Mouse (Mus musculus): ENCODE data around the gene Gm43064.

DNA sequence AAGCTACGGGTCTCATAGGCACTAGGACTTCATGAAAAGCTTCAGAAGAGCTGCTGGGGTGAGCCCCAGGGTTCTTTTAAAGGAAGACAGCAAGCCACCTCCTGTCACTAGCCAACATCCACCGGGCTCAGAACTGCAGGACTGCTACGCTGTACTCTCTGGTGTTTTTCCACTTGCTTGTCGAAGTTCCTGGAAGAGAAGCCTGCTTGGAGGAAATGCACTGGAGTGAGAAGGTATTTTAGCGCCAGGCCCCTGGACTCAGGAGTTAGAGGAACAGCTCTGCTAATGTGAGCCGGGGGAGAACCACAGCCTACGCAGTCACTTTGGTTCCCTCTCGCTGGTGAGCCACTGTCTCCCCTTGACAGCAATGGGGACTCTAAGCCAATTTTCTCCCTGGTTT is 6.5 kb upstream of the Gm43064 start:
- TF ChIP-seq CTCF (IDR thresholded peaks at IDR 0.05; ENCODE audit: low read depth) = no peak
- TF ChIP-seq EP300 (IDR thresholded peaks at IDR 0.05; ENCODE audit: low read depth) = no peak

All from heart, postnatal 0 days (tissue).